Mouse (Mus musculus): Measurements from ENCODE around the gene 2010109A12Rik. TPM values are rescaled to one million over a fixed set of nuclear protein-coding genes. Genes with fewer than 3 reads are reported as not detected.

Gene 2010109A12Rik
- polyA plus RNA-seq, 1 experiment from 2014 or later = 2.4 TPM

DNA sequence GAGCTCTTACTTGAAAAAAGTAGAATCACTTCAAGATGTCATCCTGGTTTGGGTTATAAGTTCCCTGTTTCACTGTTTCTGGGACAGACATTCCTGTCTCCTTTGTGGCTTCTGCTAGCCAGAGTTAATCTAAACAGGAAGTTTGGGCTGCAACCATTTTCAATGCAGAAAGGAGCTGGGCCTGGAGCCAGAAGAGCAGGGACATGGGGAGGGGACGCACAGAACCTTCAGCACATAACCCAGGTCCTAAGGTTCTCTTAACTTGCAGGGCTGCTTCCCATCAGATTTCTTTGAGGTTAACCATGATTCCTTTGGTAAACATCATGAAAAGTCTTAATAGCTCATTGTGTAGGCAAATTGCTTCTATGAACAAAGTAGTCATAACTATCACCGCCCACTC, 56.4 kb downstream of the 2010109A12Rik start:
- Histone ChIP-seq H3K4me3 (no peak overlapping the region), H3K27me3 (replicated peaks) (no peaks in the 10 kb centered on the region), H3K4me1 (peaks cover 6% of the 10 kb centered on the region), H3K9me3 (no peaks in the 10 kb centered on the region), H3K4me2 (no peak overlapping the region), H3K36me3 (replicated peaks) (no peaks in the 10 kb centered on the region), H3K27ac (no peak overlapping the region), H3K9ac (no peak overlapping the region)
- no peak for ATAC-seq (replicated peaks)
- 92% methylated on average over 2 of the region's 2 CpGs for WGBS

Other genes starting within 250 kb of the 2010109A12Rik start
- 0.04 TPM in 2 replicates for gene Sowahb, start 161.5 kb upstream of the 2010109A12Rik start, polyA plus RNA-seq (2015; fragmentation: Nextera tagmentation; extraction: Ambion mirVana)
- 148 TPM in 2 replicates for gene Sept11, start 113.1 kb upstream of the 2010109A12Rik start, polyA plus RNA-seq (2015; fragmentation: Nextera tagmentation; extraction: Ambion mirVana)
- gene Ccni, start within 50 bp of the 2010109A12Rik start, polyA plus RNA-seq (2015; fragmentation: Nextera tagmentation; extraction: Ambion mirVana) = 136 and 143 TPM in 2 replicates
- 83.0 and 92.7 TPM in 2 replicates for gene Ccng2, start 60.7 kb downstream of the 2010109A12Rik start, polyA plus RNA-seq (2015; fragmentation: Nextera tagmentation; extraction: Ambion mirVana)